Comparison of ENCODE assay signal across 8 mouse cellular contexts in the genomic region with DNA sequence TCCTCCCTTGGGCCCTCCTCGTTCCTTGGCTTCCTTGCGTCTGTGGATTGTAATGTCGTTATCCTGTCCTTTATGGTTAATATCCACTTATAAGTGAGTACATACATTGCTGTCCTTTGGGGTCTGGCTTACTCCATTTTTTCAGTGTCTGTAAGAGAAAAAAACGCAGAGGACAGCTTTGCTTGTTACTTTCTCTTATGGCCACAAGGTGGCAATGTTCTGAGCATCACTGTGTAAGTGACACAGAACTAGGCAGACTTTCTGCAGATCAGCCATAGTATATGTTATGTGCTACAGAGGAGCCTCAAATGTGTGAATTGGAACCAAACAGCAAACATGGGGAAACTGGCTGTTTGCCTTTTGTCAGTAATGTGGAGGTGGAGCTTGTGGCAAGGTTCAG. TPM values are rescaled to one million over a fixed set of nuclear protein-coding genes. Genes with fewer than 3 reads are reported as not detected.
DNase-seq lines count a peak whose midpoint lies in the region; ATAC-seq and TF ChIP-seq lines count a peak whose summit lies in the region.

No protein-coding gene starts in this region.

- H3K4me2 ChIP-seq in hindbrain, embryonic 14.5 days (replicated peaks) = no peak overlapping the region

- 34% methylated on average over 4 of the region's 4 CpGs for WGBS in hindbrain, embryonic 14.5 days

- peaks cover 24% of the 10 kb centered on the region for H3K4me1 ChIP-seq in hindbrain, embryonic 14.5 days (replicated peaks; ENCODE audit: control insufficient read depth, insufficient read depth, low read length)

- no peaks in the 10 kb centered on the region for H3K27me3 ChIP-seq in hindbrain, embryonic 14.5 days (ENCODE audit: control insufficient read depth, insufficient read depth, low read length)

- no peak overlapping the region for H3K4me3 ChIP-seq in layer of hippocampus, adult 2 months
- H3K4me3 ChIP-seq in hindbrain, embryonic 14.5 days (replicated peaks; ENCODE audit: low read length) = no peak overlapping the region

- TF ChIP-seq CTCF in layer of hippocampus, adult 2 months (conservative IDR thresholded peaks at IDR 0.05) = peak; percentile 92

- peak; percentile 71; the same call in 1 of the 2 replicates for ATAC-seq in hindbrain, embryonic 14.5 days (ENCODE audit: low FRiP score)

- no peaks in the 10 kb centered on the region for H3K9me3 ChIP-seq in hindbrain, embryonic 14.5 days (ENCODE audit: control insufficient read depth, low read length)

- DNase-seq in layer of hippocampus, adult 2 months (ENCODE audit: low spot score in 2 of 2) = peak in 1 of 2 experiments; percentile 31
- DNase-seq in layer of hippocampus, adult 8-10 months (ENCODE audit: low spot score in 2 of 2) = no peak
- DNase-seq in brain, adult 2 months (ENCODE audit: low read depth, low spot score) = peak; percentile 71
- DNase-seq in hindbrain, embryonic 14.5 days (ENCODE audit: low spot score) = peak; percentile 82
- DNase-seq in naive thymus-derived CD4-positive, alpha-beta T cell, adult 2 months (ENCODE audit: low read depth) = peak; percentile 2
- DNase-seq in gastrocnemius, postnatal 10 days = no peak
- no peak for DNase-seq in left cerebral cortex, adult 11 months (ENCODE audit: low spot score)
- DNase-seq in spleen, postnatal 14 days (ENCODE audit: low spot score in 2 of 2) = no peak

- no peak overlapping the region for H3K9ac ChIP-seq in hindbrain, embryonic 14.5 days

- no peaks in the 10 kb centered on the region for H3K36me3 ChIP-seq in hindbrain, embryonic 14.5 days (replicated peaks; ENCODE audit: control insufficient read depth, insufficient read depth)

- no peak overlapping the region for H3K27ac ChIP-seq in layer of hippocampus, adult 2 months
- H3K27ac ChIP-seq in hindbrain, embryonic 14.5 days = no peak overlapping the region

RNA-seq across cellular contexts. Expression of a gene that starts 17.6 kb away (rescaled TPM):
- total RNA-seq in layer of hippocampus, adult 2 months (2021) = 1 to 10 TPM; 3.2 to 3.7 TPM
- 1 to 10 TPM; 3.3 to 4.8 (median 4.4) TPM for total RNA-seq in layer of hippocampus, adult 8-10 months (2022)
- polyA plus RNA-seq in hindbrain, embryonic 14.5 days (2014; fragmentation: Nextera tagmentation; extraction: Ambion mirVana) = 2.1 and 2.3 TPM in 2 replicates
- 1 to 10 TPM; 7.0 to 8.6 TPM for total RNA-seq in gastrocnemius, postnatal 10 days (2021)

RNA-seq across cellular contexts. Expression of a gene that starts 54.8 kb away (rescaled TPM):
- 10 to 100 TPM; 50.3 to 50.6 TPM for total RNA-seq in layer of hippocampus, adult 2 months (2021)
- 10 to 100 TPM; 48.1 to 52.8 (median 49.0) TPM for total RNA-seq in layer of hippocampus, adult 8-10 months (2022)
- polyA plus RNA-seq in hindbrain, embryonic 14.5 days (2014; fragmentation: Nextera tagmentation; extraction: Ambion mirVana) = 99.6 and 108 TPM in 2 replicates
- total RNA-seq in gastrocnemius, postnatal 10 days (2021) = 10 to 100 TPM; 29.0 to 32.2 TPM

Comparison
In these comparisons a context has a peak if more than half of its experiments do, and no peak if none do; other contexts are left out.
1. DNase-seq: peak in brain, adult 2 months (single experiment), hindbrain, embryonic 14.5 days (single experiment) and naive thymus-derived CD4-positive, alpha-beta T cell, adult 2 months (single experiment); none in layer of hippocampus, adult 8-10 months (0 of 2), gastrocnemius, postnatal 10 days (single experiment), left cerebral cortex, adult 11 months (single experiment) and spleen, postnatal 14 days (0 of 2).